Mouse (Mus musculus) bone marrow, adult 2 months (tissue): ENCODE results near the gene Sbf2. TPM values are rescaled to one million over a fixed set of nuclear protein-coding genes. Genes with fewer than 3 reads are reported as not detected.
"Not testable (repeated sequence)": the region's sequence is repeated elsewhere in the genome, so short reads cannot be mapped to it uniquely, and the experiment has no call there.

Experiments
- H3K27ac ChIP-seq: fragments of 200-500 bp; 2 replicates; pipeline ENCODE4 v1.5.1; 2012; ENCODE audit warnings: low read depth, mild to moderate bottlenecking, control low read depth, inconsistent platforms, low read length; ENCODE audit not compliant: control insufficient read depth, poor library complexity, insufficient read depth
- H3K4me1 ChIP-seq: fragments of 200-500 bp; 2 replicates; pipeline ENCODE4 v1.6.1; 2011; ENCODE audit warnings: low read length; ENCODE audit not compliant: control insufficient read depth, insufficient read depth
- H3K4me3 ChIP-seq: fragments of 200-500 bp; replicated peaks from 2 replicates; pipeline ENCODE3; 2011; ENCODE audit warnings: mild to moderate bottlenecking, low read depth, low read length, control low read depth; ENCODE audit not compliant: control insufficient read depth
- CTCF ChIP-seq: fragments of 200-500 bp; IDR thresholded peaks from 2 replicates; pipeline ENCODE4 v1.5.1; 2011; ENCODE audit warnings: low read length, control low read depth; ENCODE audit not compliant: control insufficient read depth, insufficient read depth
- POLR2A ChIP-seq: fragments of 200-500 bp; IDR thresholded peaks from 2 replicates; pipeline ENCODE4 v1.6.1; 2011; ENCODE audit warnings: low read depth, mild to moderate bottlenecking, control low read depth, low read length, borderline replicate concordance; ENCODE audit not compliant: control insufficient read depth
- WGBS: fragments of 180-500 bp; shearing (Covaris S2); methylation state at CpG from one replicate; pipeline ENCODE4 v1.1.7; 2018; 5-methylcytosine and 5-hydroxymethylcytosine counted together
- polyA plus RNA-seq: library from polyadenylated mRNA; stranded (reverse); fragments of >200 nt; gene quantifications from 2 replicates; pipeline ENCODE4 v1.2.4, GENCODE M21; 2011; ENCODE audit warnings: low replicate concordance; ENCODE audit not compliant: missing spikeins, insufficient read depth, insufficient read length

Sbf2 gene
- polyA plus RNA-seq, 1 experiment = 11.1 TPM

- no peak overlapping the region for H3K27ac ChIP-seq
- 12% methylated on average over 4 of the region's 4 CpGs for WGBS
- H3K4me3 ChIP-seq = no peak overlapping the region
- H3K4me1 ChIP-seq = no peaks in the 10 kb centered on the region
- TF ChIP-seq POLR2A = no peak
- peak; percentile 27; the same call in 1 of the 2 replicates for TF ChIP-seq CTCF
Observed at GRCm38 (mm10) chr7:110432301-110432700, 182.4 kb downstream of the Sbf2 start.

- Histone ChIP-seq H3K4me1 (no peaks in the 10 kb centered on the region), H3K27ac (no peak overlapping the region), H3K4me3 (no peak overlapping the region)
- WGBS = 72% methylated on average over 1 of the region's 1 CpGs
- no peak for TF ChIP-seq CTCF
- TF ChIP-seq POLR2A = no peak
Observed at GRCm38 (mm10) chr7:110416318-110416717, 198.4 kb downstream of the Sbf2 start.

- H3K27ac ChIP-seq = no peak overlapping the region
- no peak for TF ChIP-seq POLR2A
- TF ChIP-seq CTCF = no peak
- 77% methylated on average over 5 of the region's 5 CpGs for WGBS
- no peaks in the 10 kb centered on the region for H3K4me1 ChIP-seq
- no peak overlapping the region for H3K4me3 ChIP-seq
Observed at GRCm38 (mm10) chr7:110414276-110414675, 200.4 kb downstream of the Sbf2 start.

GRCm38 (mm10) chr7:110402092-110402491 is 212.6 kb downstream of the Sbf2 start:
- WGBS = 79% methylated on average over 1 of the region's 1 CpGs
- H3K4me1 ChIP-seq = no peaks in the 10 kb centered on the region
- H3K27ac ChIP-seq = no peak overlapping the region
- TF ChIP-seq POLR2A = no peak
- TF ChIP-seq CTCF = no peak
- H3K4me3 ChIP-seq = no peak overlapping the region

- Histone ChIP-seq H3K4me1 (no peaks in the 10 kb centered on the region; the same call in 1 of the 2 replicates), H3K4me3 (no peak overlapping the region), H3K27ac (no peak overlapping the region)
- 84% methylated on average over 6 of the region's 6 CpGs for WGBS
- TF ChIP-seq POLR2A = no peak
Observed at GRCm38 (mm10) chr7:110392576-110392975, 222.1 kb downstream of the Sbf2 start.

GRCm38 (mm10) chr7:110391632-110392031 is 223.1 kb downstream of the Sbf2 start:
- Histone ChIP-seq H3K4me1 (peaks cover 1% of the 10 kb centered on the region; the same call in 1 of the 2 replicates), H3K27ac (no peak overlapping the region), H3K4me3 (no peak overlapping the region)
- TF ChIP-seq CTCF = no peak
- TF ChIP-seq POLR2A = no peak
- 76% methylated on average over 2 of the region's 2 CpGs for WGBS

- not testable (repeated sequence) for H3K4me1 ChIP-seq, H3K27ac ChIP-seq, H3K4me3 ChIP-seq
- WGBS = 38% methylated on average over 2 of the region's 2 CpGs
Observed at GRCm38 (mm10) chr7:110388889-110389288, 225.8 kb downstream of the Sbf2 start.

- TF ChIP-seq POLR2A = no peak
- TF ChIP-seq CTCF = no peak
- Histone ChIP-seq H3K4me3 (no peak overlapping the region), H3K4me1 (peaks cover 1% of the 10 kb centered on the region; the same call in 1 of the 2 replicates), H3K27ac (no peak overlapping the region; the same call in 1 of the 2 replicates)
- 39% methylated on average over 2 of the region's 2 CpGs for WGBS
Observed at GRCm38 (mm10) chr7:110387565-110387964, 227.2 kb downstream of the Sbf2 start.

- no peak for TF ChIP-seq CTCF
- no peak for TF ChIP-seq POLR2A
- 66% methylated on average over 1 of the region's 1 CpGs for WGBS
- Histone ChIP-seq H3K27ac (no peak overlapping the region), H3K4me1 (peaks cover 1% of the 10 kb centered on the region; the same call in 1 of the 2 replicates), H3K4me3 (no peak overlapping the region)
Observed at GRCm38 (mm10) chr7:110385482-110385881, 229.2 kb downstream of the Sbf2 start.

- TF ChIP-seq POLR2A = no peak
- TF ChIP-seq CTCF = no peak
- Histone ChIP-seq H3K4me1 (peaks cover 1% of the 10 kb centered on the region; the same call in 1 of the 2 replicates), H3K4me3 (no peak overlapping the region), H3K27ac (no peak overlapping the region)
Observed at GRCm38 (mm10) chr7:110384343-110384742, 230.4 kb downstream of the Sbf2 start.
